Mouse (Mus musculus): Measurements from ENCODE around the gene Tfdp1.

- TF ChIP-seq CTCF (IDR thresholded peaks at IDR 0.05) (no peak), POLR2A (IDR thresholded peaks at IDR 0.05; ENCODE audit: insufficient read depth, low read depth, low read length) (no peak), EP300 (IDR thresholded peaks at IDR 0.05; ENCODE audit: insufficient read depth, low read depth, low read length) (no peak)
These were observed 55.3 kb downstream of the Tfdp1 start for GRCm38 (mm10) chr8:13393869-13394268.
